Mouse (Mus musculus) midbrain, embryonic 14.5 days (tissue): Measurements from ENCODE around the gene Aco2. TPM values are rescaled to one million over a fixed set of nuclear protein-coding genes. Genes with fewer than 3 reads are reported as not detected.

Experiments
- ATAC-seq: fragments of 200-750 bp; cut with Nextera tagmentation; 2 replicates; pipeline ENCODE4 v1.8.0; 2017; ENCODE audit warnings: moderate number of reproducible peaks, moderate library complexity; ENCODE audit not compliant: low FRiP score, low TSS enrichment
- DNase-seq: peaks from one replicate; pipeline ENCODE4 v3.0.0-alpha.2; 2015
- H3K27ac ChIP-seq: fragments of 300-500 bp; sonication (generic); replicated peaks from 2 replicates; pipeline ENCODE4 v1.5.1; 2014; ENCODE audit warnings: mild to moderate bottlenecking, low read depth, low read length, moderate library complexity
- H3K27me3 ChIP-seq: fragments of 300-500 bp; sonication (generic); 2 replicates; pipeline ENCODE4 v1.6.1; 2014; ENCODE audit warnings: low read length, control low read depth, mixed read lengths; ENCODE audit not compliant: control insufficient read depth, insufficient read depth
- H3K36me3 ChIP-seq: fragments of 300-500 bp; sonication (generic); 2 replicates; pipeline ENCODE4 v1.6.1; 2014; ENCODE audit warnings: low read length, control low read depth; ENCODE audit not compliant: control insufficient read depth, insufficient read depth
- H3K4me1 ChIP-seq: fragments of 300-500 bp; sonication (generic); 2 replicates; pipeline ENCODE4 v1.6.1; 2014; ENCODE audit warnings: mild to moderate bottlenecking, antibody characterized with exemption, low read length, control low read depth; ENCODE audit not compliant: control insufficient read depth, insufficient read depth
- H3K4me2 ChIP-seq: fragments of 300-500 bp; sonication (generic); 2 replicates; pipeline ENCODE4 v1.6.1; 2014; ENCODE audit warnings: mild to moderate bottlenecking, low read length, moderate library complexity
- H3K4me3 ChIP-seq: fragments of 300-500 bp; sonication (generic); replicated peaks from 2 replicates; pipeline ENCODE4 v1.5.1; 2014; ENCODE audit warnings: low read depth, low read length
- H3K9ac ChIP-seq: fragments of 300-500 bp; sonication (generic); replicated peaks from 2 replicates; pipeline ENCODE4 v1.6.1; 2014; ENCODE audit warnings: mild to moderate bottlenecking, low read length, moderate library complexity
- H3K9me3 ChIP-seq: fragments of 300-500 bp; sonication (generic); 2 replicates; pipeline ENCODE4 v1.6.1; 2016; ENCODE audit warnings: low read length, control low read depth, mixed read lengths; ENCODE audit not compliant: control insufficient read depth
- WGBS: fragments of 180-500 bp; shearing (Covaris S2); extraction: QIAGEN DNeasy Blood & Tissue Kit; methylation state at CpG from one replicate; pipeline ENCODE4 v1.1.7; 2014; 5-methylcytosine and 5-hydroxymethylcytosine counted together
- polyA plus RNA-seq: library from polyadenylated mRNA; unstranded; fragments of >200 nt; fragmentation: Nextera tagmentation; extraction: Ambion mirVana; gene quantifications from 2 replicates; pipeline ENCODE4 v1.2.1, GENCODE M21; 2014

Gene Aco2
- polyA plus RNA-seq, 1 experiment from 2014 or later: 221 TPM

GRCm38 (mm10) chr15:81840306-81840705, 31.8 kb upstream of the Aco2 start:
- Histone ChIP-seq H3K4me2 (no peak overlapping the region), H3K9me3 (no peaks in the 10 kb centered on the region), H3K36me3 (no peaks in the 10 kb centered on the region), H3K27ac (no peak overlapping the region), H3K27me3 (0 out of 2 replicates have a peak, but pooled peaks cover 5% of the 10 kb centered on the region), H3K9ac (no peak overlapping the region), H3K4me3 (no peak overlapping the region), H3K4me1 (peaks cover 4% of the 10 kb centered on the region; the same call in 1 of the 2 replicates)
- DNase-seq (no peak), ATAC-seq (no peak)
- WGBS: 92% methylated on average over 7 of the region's 7 CpGs

GRCm38 (mm10) chr15:81842275-81842674, 29.8 kb upstream of the Aco2 start:
- H3K36me3 ChIP-seq: 0 out of 2 replicates have a peak, but pooled peaks cover 4% of the 10 kb centered on the region
- H3K4me3 ChIP-seq: no peak overlapping the region
- H3K27me3 ChIP-seq: no peaks in the 10 kb centered on the region
- ATAC-seq: no peak
- 82% methylated on average over 7 of the region's 7 CpGs for WGBS
- no peaks in the 10 kb centered on the region for H3K4me1 ChIP-seq
- no peak overlapping the region for H3K9ac ChIP-seq
- DNase-seq: no peak
- H3K27ac ChIP-seq: no peak overlapping the region
- H3K9me3 ChIP-seq: no peaks in the 10 kb centered on the region
- H3K4me2 ChIP-seq: no peak overlapping the region

- Histone ChIP-seq H3K4me3 (no peak overlapping the region), H3K27me3 (no peaks in the 10 kb centered on the region), H3K27ac (no peak overlapping the region), H3K4me2 (no peak overlapping the region), H3K4me1 (no peaks in the 10 kb centered on the region), H3K9ac (no peak overlapping the region), H3K9me3 (no peaks in the 10 kb centered on the region), H3K36me3 (peaks cover 18% of the 10 kb centered on the region)
- no peak for ATAC-seq
- DNase-seq: no peak
- 76% methylated on average over 5 of the region's 5 CpGs for WGBS
Observed at GRCm38 (mm10) chr15:81845033-81845625, 27.0 kb upstream of the Aco2 start.

- 42% methylated on average over 4 of the region's 4 CpGs for WGBS
- ATAC-seq (no peak), DNase-seq (no peak)
- Histone ChIP-seq H3K4me1 (no peaks in the 10 kb centered on the region), H3K27ac (no peak overlapping the region), H3K4me2 (no peak overlapping the region), H3K9me3 (no peaks in the 10 kb centered on the region), H3K36me3 (peaks cover 24% of the 10 kb centered on the region), H3K9ac (no peak overlapping the region), H3K4me3 (no peak overlapping the region), H3K27me3 (no peaks in the 10 kb centered on the region)
Observed at GRCm38 (mm10) chr15:81845724-81846123, 26.4 kb upstream of the Aco2 start.

GRCm38 (mm10) chr15:81846755-81847154, 25.4 kb upstream of the Aco2 start:
- DNase-seq (no peak), ATAC-seq (no peak)
- 90% methylated on average over 9 of the region's 9 CpGs for WGBS
- H3K36me3 ChIP-seq: peaks cover 35% of the 10 kb centered on the region
- H3K9me3 ChIP-seq: no peaks in the 10 kb centered on the region
- H3K9ac ChIP-seq: no peak overlapping the region
- H3K27me3 ChIP-seq: no peaks in the 10 kb centered on the region
- H3K4me2 ChIP-seq: no peak overlapping the region
- H3K27ac ChIP-seq: no peak overlapping the region
- no peaks in the 10 kb centered on the region for H3K4me1 ChIP-seq
- no peak overlapping the region for H3K4me3 ChIP-seq

GRCm38 (mm10) chr15:81847161-81847560, 24.9 kb upstream of the Aco2 start:
- WGBS: 93% methylated on average over 4 of the region's 4 CpGs
- no peak overlapping the region for H3K4me3 ChIP-seq

GRCm38 (mm10) chr15:81847861-81848260, 24.2 kb upstream of the Aco2 start:
- WGBS: 88% methylated on average over 5 of the region's 5 CpGs
- H3K4me2 ChIP-seq: no peak overlapping the region
- DNase-seq: no peak

More at GRCm38 (mm10) chr15:81847161-81847560, 24.9 kb upstream of the Aco2 start:
- H3K36me3 ChIP-seq: peaks cover 39% of the 10 kb centered on the region
- H3K27me3 ChIP-seq: no peaks in the 10 kb centered on the region
- no peak overlapping the region for H3K27ac ChIP-seq
- no peak overlapping the region for H3K4me2 ChIP-seq
- DNase-seq (no peak), ATAC-seq (no peak)
- no peaks in the 10 kb centered on the region for H3K4me1 ChIP-seq
- H3K9me3 ChIP-seq: no peaks in the 10 kb centered on the region
- no peak overlapping the region for H3K9ac ChIP-seq

GRCm38 (mm10) chr15:81848301-81848700, 23.8 kb upstream of the Aco2 start:
- Histone ChIP-seq H3K9ac (no peak overlapping the region), H3K4me3 (no peak overlapping the region), H3K27ac (no peak overlapping the region), H3K27me3 (no peaks in the 10 kb centered on the region), H3K4me2 (no peak overlapping the region), H3K36me3 (peaks cover 42% of the 10 kb centered on the region), H3K4me1 (no peaks in the 10 kb centered on the region), H3K9me3 (no peaks in the 10 kb centered on the region)
- peak; percentile 71 for DNase-seq
- no peak for ATAC-seq
- WGBS: 39% methylated on average over 7 of the region's 7 CpGs

More at GRCm38 (mm10) chr15:81847861-81848260, 24.2 kb upstream of the Aco2 start:
- no peak overlapping the region for H3K9ac ChIP-seq
- ATAC-seq: no peak
- no peaks in the 10 kb centered on the region for H3K4me1 ChIP-seq
- no peak overlapping the region for H3K4me3 ChIP-seq
- H3K27ac ChIP-seq: no peak overlapping the region
- H3K36me3 ChIP-seq: peaks cover 42% of the 10 kb centered on the region
- no peaks in the 10 kb centered on the region for H3K9me3 ChIP-seq
- H3K27me3 ChIP-seq: no peaks in the 10 kb centered on the region

- no peaks in the 10 kb centered on the region for H3K9me3 ChIP-seq
- DNase-seq (no peak), ATAC-seq (no peak)
- H3K27me3 ChIP-seq: no peaks in the 10 kb centered on the region
- no peaks in the 10 kb centered on the region for H3K4me1 ChIP-seq
- H3K4me3 ChIP-seq: no peak overlapping the region
- H3K4me2 ChIP-seq: no peak overlapping the region
- WGBS: 85% methylated on average over 9 of the region's 9 CpGs
- peaks cover 42% of the 10 kb centered on the region for H3K36me3 ChIP-seq
- no peak overlapping the region for H3K27ac ChIP-seq
- no peak overlapping the region for H3K9ac ChIP-seq
Observed at GRCm38 (mm10) chr15:81849104-81849503, 23.0 kb upstream of the Aco2 start.
